Comparison of ENCODE assay signal across 9 mouse cellular contexts in the genomic region with DNA sequence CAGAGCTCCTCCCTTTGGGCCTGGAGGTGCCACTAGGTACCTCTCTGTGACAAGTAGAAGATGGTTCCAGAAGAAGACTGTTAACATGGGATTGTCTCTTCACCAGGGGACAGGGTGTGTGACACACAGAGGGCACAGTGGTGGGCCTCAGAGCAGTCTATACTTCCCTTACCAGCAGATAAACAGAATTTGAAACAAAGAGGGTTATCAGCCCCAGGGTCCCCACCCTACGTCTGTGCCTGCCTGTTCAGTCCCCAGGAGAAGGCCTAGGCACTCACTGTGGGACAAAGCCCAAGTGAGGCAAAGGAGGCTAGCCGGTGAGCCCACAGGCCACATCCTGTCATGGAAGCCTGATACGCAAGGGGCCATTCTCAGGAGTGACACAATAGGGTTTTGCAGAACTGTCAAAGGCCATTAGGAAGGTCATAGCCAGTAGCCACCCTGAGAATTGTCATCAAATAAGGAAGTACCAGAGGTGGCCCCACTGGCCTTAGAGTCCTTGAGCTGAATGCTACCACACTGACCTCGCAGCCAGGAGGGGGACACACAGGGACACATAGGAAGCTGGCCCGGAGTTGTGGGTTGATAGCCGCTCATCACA. TPM values are rescaled to one million over a fixed set of nuclear protein-coding genes. Genes with fewer than 3 reads are reported as not detected.
DNase-seq lines count a peak whose midpoint lies in the region.
"Had no signal": no experiment of that assay in that cellular context is flagged by ENCODE, and none has a peak within 500 bp of the region (broad histone marks: within the 10 kb centered on the region; RNA-seq: fewer than 3 reads in every experiment).

A gene (plus strand): TSS at position 480 of the 601 bp plus-strand sequence.

- DNase-seq in heart, adult 8-10 months (ENCODE audit: low spot score) = peak; percentile 36
- no peak for DNase-seq in heart, postnatal 36 days
- DNase-seq in thymus, postnatal 0 days (ENCODE audit: low spot score) = peak; percentile 31
- DNase-seq in thymus, postnatal 25 days = no peak
- peak; percentile 58 for DNase-seq in lung, postnatal 25 days (ENCODE audit: low spot score)
- no peak for DNase-seq in Muller cell, postnatal 12 days (ENCODE audit: inconsistent ontology term)
- no peak for DNase-seq in right cerebral cortex, postnatal 4 days
- DNase-seq in adrenal gland, adult (ENCODE audit: inconsistent age in 2 of 2, low spot score in 1 of 2) = no peak
- DNase-seq: kidney, adult 8-10 months had no signal

- intact Hi-C loops in heart, postnatal 36 days (cut with DNase I) = loop anchor here (10.0 kb wide), 1 partner anchor 390 kb away; a partner anchor contains a TSS

RNA-seq across cellular contexts. Expression of the gene that starts here (rescaled TPM):
- total RNA-seq in heart, adult 8-10 months (2022) = 1 to 10 TPM in 1 of 4 experiments, under 1 TPM in 3; 0.49 to 1.2 (median 0.72) TPM
- total RNA-seq in heart, postnatal 36 days (2021) = under 1 TPM; 0.62 to 0.64 TPM
- 0.54 and 0.79 TPM in 2 replicates for polyA plus RNA-seq in thymus, postnatal 0 days (2015; fragmentation: Nextera tagmentation; extraction: Ambion mirVana)

Comparison
In these comparisons a context has a peak if more than half of its experiments do, and no peak if none do; other contexts are left out.
1. DNase-seq: peak in heart, adult 8-10 months (single experiment) and lung, postnatal 25 days (single experiment); none in heart, postnatal 36 days (0 of 2), thymus, postnatal 25 days (single experiment), Muller cell, postnatal 12 days (single experiment), right cerebral cortex, postnatal 4 days (single experiment) and adrenal gland, adult (0 of 2).
2. Peak in DNase-seq in thymus, postnatal 0 days; RNA of the gene not detected or under 1 TPM.